Mouse (Mus musculus) myocyte (in vitro differentiated cells): Measurements from ENCODE around the gene Madd. TPM values are rescaled to one million over a fixed set of nuclear protein-coding genes. Genes with fewer than 3 reads are reported as not detected.
A peak's percentile ranks its signal among the peaks of the same experiment; 100 is the strongest.

Experiments used
- H3K27me3 ChIP-seq: one replicate; pipeline ENCODE4 v1.6.1; 2011; ENCODE audit not compliant: control insufficient read depth, insufficient read depth, insufficient read length
- H3K36me3 ChIP-seq: one replicate; pipeline ENCODE4 v1.6.1; 2011; ENCODE audit not compliant: control insufficient read depth, insufficient read depth
- H3K4me2 ChIP-seq: one replicate; pipeline ENCODE4 v1.6.1; 2011; ENCODE audit warnings: low read depth, control low read depth
- H3K4me3 ChIP-seq: one replicate; pipeline ENCODE4 v1.5.1; 2011; ENCODE audit warnings: mild to moderate bottlenecking, control low read depth, moderate library complexity
- H3K79me2 ChIP-seq: one replicate; pipeline ENCODE4 v1.6.1; 2011; ENCODE audit not compliant: control insufficient read depth, insufficient read depth
- H3ac ChIP-seq: one replicate; pipeline ENCODE4 v1.6.1; 2011; ENCODE audit not compliant: control insufficient read depth, insufficient read length
- CEBPB ChIP-seq: IDR thresholded peaks from 2 replicates; pipeline ENCODE4 v1.6.1; 2011; ENCODE audit warnings: mild to moderate bottlenecking, moderate library complexity; ENCODE audit not compliant: poor library complexity, insufficient read depth, severe bottlenecking
- E2F4 ChIP-seq: IDR thresholded peaks from one replicate; pipeline ENCODE4 v1.6.1; 2011; ENCODE audit warnings: mild to moderate bottlenecking, control low read depth, moderate library complexity; ENCODE audit not compliant: insufficient read depth
- MAX ChIP-seq: IDR thresholded peaks from one replicate; pipeline ENCODE4 v1.6.1; 2011; ENCODE audit warnings: low read depth, mild to moderate bottlenecking, control low read depth
- MYOD1 ChIP-seq, 3 experiments: IDR thresholded peaks; one replicate each; pipeline ENCODE4 v1.6.1; 2011; ENCODE audit warnings: control low read depth in 2 of 3, low read depth in 2 of 3, mild to moderate bottlenecking in 2 of 3, moderate library complexity in 1 of 3; ENCODE audit not compliant: insufficient read length in 2 of 3, control insufficient read depth in 1 of 3
- MYOG ChIP-seq, 3 experiments: IDR thresholded peaks; one replicate each; pipeline ENCODE4 v1.6.1; 2011; ENCODE audit warnings: control low read depth in 2 of 3, low read depth in 2 of 3, mild to moderate bottlenecking in 2 of 3; ENCODE audit not compliant: insufficient read length in 2 of 3, control insufficient read depth in 1 of 3, insufficient read depth in 1 of 3
- POLR2A ChIP-seq: IDR thresholded peaks from one replicate; pipeline ENCODE4 v1.6.1; 2011; ENCODE audit warnings: low read depth, mild to moderate bottlenecking, control low read depth, moderate library complexity; ENCODE audit not compliant: insufficient read length
- POLR2AphosphoS2 ChIP-seq: IDR thresholded peaks from one replicate; pipeline ENCODE4 v1.6.1; 2011; ENCODE audit warnings: low read depth, control low read depth; ENCODE audit not compliant: insufficient read length
- REST ChIP-seq: IDR thresholded peaks from one replicate; pipeline ENCODE4 v1.6.1; 2011; ENCODE audit warnings: mild to moderate bottlenecking, control low read depth, moderate library complexity; ENCODE audit not compliant: insufficient read depth, insufficient read length
- SRF ChIP-seq: IDR thresholded peaks from one replicate; pipeline ENCODE4 v1.6.1; 2011; ENCODE audit warnings: low read depth; ENCODE audit not compliant: control insufficient read depth, insufficient read length
- TCF12 ChIP-seq: IDR thresholded peaks from one replicate; pipeline ENCODE4 v1.6.1; 2011; ENCODE audit warnings: mild to moderate bottlenecking, control low read depth; ENCODE audit not compliant: poor library complexity, insufficient read depth, severe bottlenecking
- TCF3 ChIP-seq: IDR thresholded peaks from one replicate; pipeline ENCODE4 v1.6.1; 2011; ENCODE audit warnings: low read depth, control low read depth; ENCODE audit not compliant: insufficient read length
- USF1 ChIP-seq: IDR thresholded peaks from one replicate; pipeline ENCODE4 v1.6.1; 2011; ENCODE audit warnings: low read depth, mild to moderate bottlenecking, control low read depth, moderate library complexity
- polyA plus RNA-seq: library from polyadenylated mRNA; unstranded; fragments of >200 nt; fragmentation: generic; extraction: Trizol; gene quantifications from one replicate; pipeline ENCODE4 v1.2.1, GENCODE M21; 2012; ENCODE audit warnings: missing spikeins

The Madd gene
- polyA plus RNA-seq, 1 experiment = 10.2 TPM

- peaks cover 5% of the 10 kb centered on the region for H3K27me3 ChIP-seq
- H3K4me2 ChIP-seq = no peak overlapping the region
- no peaks in the 10 kb centered on the region for H3K36me3 ChIP-seq
- H3K79me2 ChIP-seq = no peaks in the 10 kb centered on the region
- no peak overlapping the region for H3K4me3 ChIP-seq
- H3ac ChIP-seq = no peak overlapping the region
- TF ChIP-seq E2F4 = no peak
- no peak for TF ChIP-seq POLR2AphosphoS2
- TF ChIP-seq MYOD1 (IDR thresholded peaks at IDR 0.05; ENCODE audit: control insufficient read depth in 1 of 3, insufficient read length in 2 of 3, low read depth in 2 of 3) = no peak
- TF ChIP-seq USF1 = no peak
- no peak for TF ChIP-seq TCF3
- TF ChIP-seq POLR2A = no peak
- no peak for TF ChIP-seq REST
- no peak for TF ChIP-seq MAX
Observed at GRCm38 (mm10) chr2:91109807-91110385, 73.7 kb downstream of the Madd start.

- TF ChIP-seq POLR2A (no peak), TCF12 (no peak), TCF3 (no peak), E2F4 (no peak), REST (no peak), MYOG (IDR thresholded peaks at IDR 0.05; ENCODE audit: control insufficient read depth in 1 of 3, insufficient read depth in 1 of 3, insufficient read length in 2 of 3, low read depth in 2 of 3) (no peak), USF1 (no peak)
- Histone ChIP-seq H3K4me2 (no peak overlapping the region), H3ac (no peak overlapping the region), H3K27me3 (peaks cover 5% of the 10 kb centered on the region), H3K79me2 (no peaks in the 10 kb centered on the region), H3K4me3 (no peak overlapping the region), H3K36me3 (no peaks in the 10 kb centered on the region)
Observed at GRCm38 (mm10) chr2:91109241-91109640, 74.4 kb downstream of the Madd start.

- Histone ChIP-seq H3K4me2 (no peak overlapping the region), H3K4me3 (no peak overlapping the region), H3ac (no peak overlapping the region), H3K79me2 (no peaks in the 10 kb centered on the region), H3K36me3 (no peaks in the 10 kb centered on the region), H3K27me3 (peaks cover 5% of the 10 kb centered on the region)
- TF ChIP-seq CEBPB (no peak), E2F4 (no peak), MYOD1 (IDR thresholded peaks at IDR 0.05; ENCODE audit: control insufficient read depth in 1 of 3, insufficient read length in 2 of 3, low read depth in 2 of 3) (no peak), SRF (no peak), MYOG (IDR thresholded peaks at IDR 0.05; ENCODE audit: control insufficient read depth in 1 of 3, insufficient read depth in 1 of 3, insufficient read length in 2 of 3, low read depth in 2 of 3) (no peak), TCF12 (no peak), USF1 (no peak), REST (no peak), POLR2AphosphoS2 (no peak), TCF3 (no peak), POLR2A (no peak), MAX (no peak)
Observed at GRCm38 (mm10) chr2:91108156-91108555, 75.5 kb downstream of the Madd start.

GRCm38 (mm10) chr2:91101124-91101740, 82.4 kb downstream of the Madd start:
- no peak overlapping the region for H3K4me3 ChIP-seq

GRCm38 (mm10) chr2:91098156-91098555, 85.5 kb downstream of the Madd start:
- Histone ChIP-seq H3K4me3 (no peak overlapping the region), H3ac (no peak overlapping the region)
- TF ChIP-seq SRF = no peak
- TF ChIP-seq USF1 = no peak
- no peak for TF ChIP-seq POLR2A
- no peak for TF ChIP-seq MYOG (IDR thresholded peaks at IDR 0.05; ENCODE audit: control insufficient read depth in 1 of 3, insufficient read depth in 1 of 3, insufficient read length in 2 of 3, low read depth in 2 of 3)
- no peak for TF ChIP-seq MAX
- no peak for TF ChIP-seq TCF12
- TF ChIP-seq E2F4 = no peak
- TF ChIP-seq MYOD1 (IDR thresholded peaks at IDR 0.05; ENCODE audit: control insufficient read depth in 1 of 3, insufficient read length in 2 of 3, low read depth in 2 of 3) = no peak
- TF ChIP-seq TCF3 = no peak
- no peak for TF ChIP-seq CEBPB

More at GRCm38 (mm10) chr2:91101124-91101740, 82.4 kb downstream of the Madd start:
- TF ChIP-seq TCF3 = no peak
- no peak for TF ChIP-seq POLR2A
- no peak for TF ChIP-seq MAX
- TF ChIP-seq E2F4 = no peak
- TF ChIP-seq TCF12 = no peak
- TF ChIP-seq MYOD1 (IDR thresholded peaks at IDR 0.05; ENCODE audit: control insufficient read depth in 1 of 3, insufficient read length in 2 of 3, low read depth in 2 of 3) = no peak
- TF ChIP-seq SRF = no peak
- no peak for TF ChIP-seq USF1
- no peak for TF ChIP-seq POLR2AphosphoS2
- H3K27me3 ChIP-seq = peaks cover 4% of the 10 kb centered on the region
- no peak overlapping the region for H3ac ChIP-seq
- no peaks in the 10 kb centered on the region for H3K36me3 ChIP-seq
- peak overlapping the region; percentile 41 for H3K4me2 ChIP-seq
- H3K79me2 ChIP-seq = no peaks in the 10 kb centered on the region

More at GRCm38 (mm10) chr2:91098156-91098555, 85.5 kb downstream of the Madd start:
- Histone ChIP-seq H3K79me2 (no peaks in the 10 kb centered on the region), H3K4me2 (no peak overlapping the region), H3K27me3 (no peaks in the 10 kb centered on the region), H3K36me3 (no peaks in the 10 kb centered on the region)
